Mouse (Mus musculus) hindbrain, embryonic 11.5 days (tissue): ENCODE results near the gene C2cd5. TPM values are rescaled to one million over a fixed set of nuclear protein-coding genes. Genes with fewer than 3 reads are reported as not detected.
A peak's percentile ranks its signal among the peaks of the same experiment; 100 is the strongest.

Source experiments
- ATAC-seq: fragments of 200-750 bp; cut with Nextera tagmentation; 2 replicates; pipeline ENCODE4 v1.8.0; 2017; ENCODE audit warnings: mild to moderate bottlenecking, moderate TSS enrichment, moderate library complexity; ENCODE audit not compliant: low FRiP score
- DNase-seq: peaks from one replicate; pipeline ENCODE4 v3.0.0-alpha.2; 2015; ENCODE audit warnings: low spot score
- H3K27ac ChIP-seq: fragments of 300-500 bp; sonication (generic); 2 replicates; pipeline ENCODE4 v1.5.1; 2014; ENCODE audit warnings: mild to moderate bottlenecking, low read depth, low read length
- H3K27me3 ChIP-seq: fragments of 300-500 bp; sonication (generic); 2 replicates; pipeline ENCODE4 v1.6.1; 2014; ENCODE audit warnings: mild to moderate bottlenecking, low read length, moderate library complexity, mixed read lengths; ENCODE audit not compliant: control insufficient read depth, insufficient read depth
- H3K36me3 ChIP-seq: fragments of 300-500 bp; sonication (generic); 2 replicates; pipeline ENCODE4 v1.6.1; 2014; ENCODE audit warnings: mild to moderate bottlenecking, low read length, moderate library complexity, mixed read lengths; ENCODE audit not compliant: control insufficient read depth, insufficient read depth
- H3K4me1 ChIP-seq: fragments of 300-500 bp; sonication (generic); replicated peaks from 2 replicates; pipeline ENCODE4 v1.6.1; 2014; ENCODE audit warnings: low read length, mixed read lengths; ENCODE audit not compliant: control insufficient read depth, insufficient read depth
- H3K4me2 ChIP-seq: fragments of 300-500 bp; sonication (generic); replicated peaks from 2 replicates; pipeline ENCODE4 v1.6.1; 2014; ENCODE audit warnings: mild to moderate bottlenecking, low read depth, low read length
- H3K4me3 ChIP-seq: fragments of 300-500 bp; sonication (generic); 2 replicates; pipeline ENCODE4 v1.5.1; 2014; ENCODE audit warnings: low read depth, low read length
- H3K9ac ChIP-seq: fragments of 300-500 bp; sonication (generic); 2 replicates; pipeline ENCODE4 v1.6.1; 2014; ENCODE audit warnings: low read depth, low read length
- H3K9me3 ChIP-seq: fragments of 300-500 bp; sonication (generic); 2 replicates; pipeline ENCODE4 v1.6.1; 2016; ENCODE audit warnings: low read length; ENCODE audit not compliant: control insufficient read depth
- WGBS: fragments of 180-500 bp; shearing (Covaris S2); extraction: QIAGEN DNeasy Blood & Tissue Kit; methylation state at CpG from one replicate; pipeline ENCODE4 v1.1.7; 2014; 5-methylcytosine and 5-hydroxymethylcytosine counted together
- polyA plus RNA-seq: library from polyadenylated mRNA; unstranded; fragments of >200 nt; fragmentation: Nextera tagmentation; extraction: Ambion mirVana; gene quantifications from 2 replicates; pipeline ENCODE4 v1.2.1, GENCODE M21; 2014

C2cd5 gene
- polyA plus RNA-seq, 1 experiment from 2014 or later: 35.5 TPM

DNA sequence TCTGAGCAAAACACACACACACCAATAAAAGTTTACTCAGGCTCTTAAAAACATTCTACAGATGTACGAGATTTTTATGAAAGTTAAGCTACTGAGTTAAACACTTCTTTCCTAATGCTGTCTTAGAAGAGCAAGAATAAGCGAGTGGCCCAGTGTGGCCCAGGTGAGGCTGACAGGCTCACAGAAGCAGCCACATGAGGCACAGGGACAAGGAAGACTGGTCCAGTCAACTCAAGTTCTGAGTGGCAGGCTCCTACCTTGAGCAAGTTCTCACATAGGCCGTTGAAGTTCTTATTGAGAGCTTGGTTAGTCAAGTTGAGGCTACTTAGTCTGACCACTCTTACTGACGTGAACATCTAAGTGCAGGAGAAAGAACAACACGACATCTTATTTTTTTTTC, 69.4 kb downstream of the C2cd5 start:
- no peak for DNase-seq
- 93% methylated on average over 5 of the region's 5 CpGs for WGBS
- peaks cover 14% of the 10 kb centered on the region for H3K36me3 ChIP-seq

DNA sequence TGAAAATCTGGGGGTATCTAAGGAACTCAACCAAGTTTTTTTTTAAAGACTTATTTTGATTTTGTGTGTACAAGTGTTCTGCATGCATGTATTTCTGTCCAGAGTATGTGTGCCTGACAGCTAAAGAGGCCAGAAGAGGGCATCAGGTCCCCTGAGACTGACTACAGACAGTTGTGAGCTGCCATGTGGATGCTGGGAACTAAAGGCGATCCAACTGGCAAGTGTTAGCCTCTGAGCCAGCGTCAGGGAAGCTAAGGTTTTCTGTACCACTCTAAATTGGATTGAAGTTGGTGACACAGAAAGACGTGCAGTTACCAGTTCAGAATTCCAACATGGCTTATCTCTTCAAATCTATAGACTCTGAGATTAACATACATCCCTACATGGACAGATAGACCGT, 72.0 kb downstream of the C2cd5 start:
- no peak for DNase-seq
- H3K27me3 ChIP-seq: no peaks in the 10 kb centered on the region
- 89% methylated on average over 4 of the region's 4 CpGs for WGBS
- no peak overlapping the region for H3K4me3 ChIP-seq
- no peaks in the 10 kb centered on the region for H3K4me1 ChIP-seq
- H3K9ac ChIP-seq: no peak overlapping the region
- no peak overlapping the region for H3K27ac ChIP-seq
- no peak overlapping the region for H3K4me2 ChIP-seq
- no peak for ATAC-seq
- no peaks in the 10 kb centered on the region for H3K9me3 ChIP-seq
- H3K36me3 ChIP-seq: peaks cover 14% of the 10 kb centered on the region

More for the DNA sequence above, 69.4 kb downstream of the C2cd5 start:
- Histone ChIP-seq H3K27me3 (no peaks in the 10 kb centered on the region), H3K4me1 (no peaks in the 10 kb centered on the region), H3K9me3 (no peaks in the 10 kb centered on the region), H3K4me3 (no peak overlapping the region), H3K9ac (no peak overlapping the region), H3K4me2 (no peak overlapping the region), H3K27ac (no peak overlapping the region)
- ATAC-seq: no peak

- Histone ChIP-seq H3K36me3 (peaks cover 11% of the 10 kb centered on the region), H3K9ac (no peak overlapping the region), H3K4me3 (no peak overlapping the region), H3K4me1 (no peaks in the 10 kb centered on the region), H3K9me3 (no peaks in the 10 kb centered on the region), H3K27me3 (no peaks in the 10 kb centered on the region), H3K4me2 (no peak overlapping the region), H3K27ac (no peak overlapping the region)
- WGBS: 93% methylated on average over 10 of the region's 10 CpGs
- ATAC-seq: no peak
- no peak for DNase-seq
Observed at GRCm38 (mm10) chr6:143027402-143027801, 72.5 kb downstream of the C2cd5 start.

DNA sequence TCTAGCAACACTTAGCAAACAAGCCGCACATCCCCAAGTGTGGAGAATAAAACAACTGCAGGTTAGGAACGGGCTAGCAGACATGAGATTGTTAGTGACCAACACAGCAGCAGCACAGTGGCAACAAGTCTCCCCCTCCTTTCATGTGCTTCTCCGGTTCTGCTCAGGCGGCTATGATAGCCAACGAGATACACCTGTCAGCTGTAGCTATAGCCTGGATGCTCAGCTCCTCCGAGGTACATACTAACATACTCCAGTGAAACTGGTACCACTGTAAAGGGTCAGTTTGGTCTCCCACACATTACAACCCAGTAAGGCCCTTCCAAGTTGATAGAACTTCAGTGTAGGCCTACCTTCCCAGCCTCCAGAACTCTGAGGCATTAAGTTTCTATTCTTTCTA, 76.2 kb downstream of the C2cd5 start:
- no peaks in the 10 kb centered on the region for H3K27me3 ChIP-seq
- no peak overlapping the region for H3K4me2 ChIP-seq
- no peak for ATAC-seq
- 91% methylated on average over 6 of the region's 6 CpGs for WGBS
- peaks cover 3% of the 10 kb centered on the region; the same call in 1 of the 2 replicates for H3K36me3 ChIP-seq
- no peak overlapping the region for H3K27ac ChIP-seq
- H3K9me3 ChIP-seq: no peaks in the 10 kb centered on the region
- H3K9ac ChIP-seq: no peak overlapping the region
- H3K4me3 ChIP-seq: no peak overlapping the region
- H3K4me1 ChIP-seq: no peaks in the 10 kb centered on the region
- no peak for DNase-seq

GRCm38 (mm10) chr6:143021756-143022155, 78.2 kb downstream of the C2cd5 start:
- H3K36me3 ChIP-seq: peaks cover 3% of the 10 kb centered on the region; the same call in 1 of the 2 replicates
- WGBS: 95% methylated on average over 8 of the region's 8 CpGs
- H3K4me1 ChIP-seq: no peaks in the 10 kb centered on the region
- DNase-seq (no peak), ATAC-seq (no peak)
- H3K9me3 ChIP-seq: no peaks in the 10 kb centered on the region
- H3K4me2 ChIP-seq: no peak overlapping the region
- H3K4me3 ChIP-seq: no peak overlapping the region
- H3K27me3 ChIP-seq: no peaks in the 10 kb centered on the region
- no peak overlapping the region for H3K9ac ChIP-seq
- no peak overlapping the region for H3K27ac ChIP-seq

- Histone ChIP-seq H3K27ac (no peak overlapping the region), H3K4me3 (no peak overlapping the region), H3K9ac (no peak overlapping the region), H3K27me3 (no peaks in the 10 kb centered on the region), H3K4me2 (no peak overlapping the region), H3K36me3 (peaks cover 3% of the 10 kb centered on the region; the same call in 1 of the 2 replicates), H3K4me1 (no peaks in the 10 kb centered on the region), H3K9me3 (no peaks in the 10 kb centered on the region)
- no peak for ATAC-seq
- WGBS: 66% methylated on average over 5 of the region's 5 CpGs
- DNase-seq: peak; percentile 44
Observed at GRCm38 (mm10) chr6:143020647-143021046, 79.3 kb downstream of the C2cd5 start.

GRCm38 (mm10) chr6:143020146-143020545, 79.8 kb downstream of the C2cd5 start:
- Histone ChIP-seq H3K4me3 (no peak overlapping the region), H3K4me2 (no peak overlapping the region), H3K9ac (no peak overlapping the region), H3K27ac (no peak overlapping the region), H3K36me3 (0 out of 2 replicates have a peak, but pooled peaks cover 3% of the 10 kb centered on the region), H3K9me3 (no peaks in the 10 kb centered on the region), H3K27me3 (no peaks in the 10 kb centered on the region), H3K4me1 (no peaks in the 10 kb centered on the region)
- DNase-seq: no peak
- 93% methylated on average over 4 of the region's 4 CpGs for WGBS
- no peak for ATAC-seq

DNA sequence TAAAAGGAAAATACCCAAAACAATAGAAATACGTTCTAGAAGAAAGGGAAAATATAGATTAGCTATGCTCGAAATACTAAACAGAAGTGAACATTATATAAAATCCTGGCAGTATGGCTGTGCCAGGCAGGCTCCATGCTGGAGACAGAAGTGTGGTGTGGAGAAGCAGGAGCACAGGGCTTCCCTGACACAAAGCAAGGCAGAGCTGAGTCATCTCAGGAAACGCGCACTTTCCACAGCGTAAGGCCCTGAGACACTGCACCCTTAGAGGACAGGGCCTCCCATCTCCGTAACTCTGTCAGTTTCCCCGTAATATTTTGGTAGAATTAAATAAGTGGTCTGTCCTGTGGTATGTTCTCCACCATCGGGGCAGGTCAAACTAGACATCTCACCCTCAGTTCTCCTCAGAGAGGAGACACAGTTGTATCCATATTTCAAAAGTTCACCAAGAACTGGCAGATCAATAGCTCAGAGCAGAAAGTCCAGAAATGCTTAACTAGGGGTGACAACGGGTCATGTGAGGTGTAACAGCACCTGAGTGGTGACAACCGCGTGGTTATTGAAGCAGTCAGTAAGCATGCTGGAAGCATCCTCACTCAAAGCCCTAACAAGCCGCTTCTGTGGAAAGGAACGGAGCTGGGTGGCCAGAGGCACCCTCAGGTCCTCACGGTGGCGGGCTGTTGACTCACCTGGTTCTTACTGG, 87.3 kb downstream of the C2cd5 start:
- 0 out of 2 replicates have a peak, but pooled peaks cover 3% of the 10 kb centered on the region for H3K36me3 ChIP-seq
- no peak overlapping the region for H3K4me2 ChIP-seq
- 94% methylated on average over 15 of the region's 15 CpGs for WGBS
- H3K4me1 ChIP-seq: no peaks in the 10 kb centered on the region
- no peak overlapping the region for H3K27ac ChIP-seq
- ATAC-seq: no peak
- no peak for DNase-seq
- H3K9ac ChIP-seq: no peak overlapping the region
- no peaks in the 10 kb centered on the region for H3K9me3 ChIP-seq
- no peak overlapping the region for H3K4me3 ChIP-seq
- H3K27me3 ChIP-seq: no peaks in the 10 kb centered on the region

DNA sequence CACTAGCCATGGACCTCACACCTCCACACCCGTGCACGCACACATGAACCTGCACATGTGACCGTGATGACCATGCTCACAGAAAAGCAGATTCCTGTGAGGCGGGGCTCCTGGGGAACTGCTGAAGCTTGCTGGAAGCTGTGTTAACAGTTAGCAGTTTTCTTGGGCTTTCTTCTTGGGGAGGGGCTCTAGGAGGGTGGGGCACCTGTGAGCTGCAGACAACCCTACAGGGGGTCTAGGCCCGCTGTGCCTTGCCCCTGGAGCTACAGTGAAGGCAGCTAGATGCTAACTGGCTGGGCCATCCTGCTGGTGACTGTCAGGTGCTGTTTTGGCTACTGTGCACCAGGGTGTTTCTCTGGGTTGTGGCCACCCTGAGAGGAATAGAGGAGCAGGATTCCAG, 91.1 kb downstream of the C2cd5 start:
- no peak overlapping the region for H3K4me3 ChIP-seq
- H3K27me3 ChIP-seq: no peaks in the 10 kb centered on the region
- 0 out of 2 replicates have a peak, but pooled peaks cover 3% of the 10 kb centered on the region for H3K36me3 ChIP-seq
- no peak overlapping the region for H3K4me2 ChIP-seq
- ATAC-seq (no peak), DNase-seq (no peak)
- no peaks in the 10 kb centered on the region for H3K4me1 ChIP-seq
- H3K9me3 ChIP-seq: no peaks in the 10 kb centered on the region
- 84% methylated on average over 5 of the region's 5 CpGs for WGBS
- H3K27ac ChIP-seq: no peak overlapping the region
- no peak overlapping the region for H3K9ac ChIP-seq
